Mouse (Mus musculus) monocyte, adult 2 months (primary cell): ENCODE measurements around the gene Gm29049.
"Not testable (repeated sequence)": the region's sequence is repeated elsewhere in the genome, so short reads cannot be mapped to it uniquely, and the experiment has no call there.

Experiments used
- DNase-seq, 2 experiments: peaks; one replicate each; pipeline ENCODE4 v3.0.0; 2022; ENCODE audit warnings: low spot score in 2 of 2, low read depth in 1 of 2

The Gm29049 gene

GRCm38 (mm10) chrY:7997068-7997467, at the start of gene Gm29049:
Gm29049 (minus strand) TSS chrY:7997168.
- DNase-seq, result not testable (repeated sequence)
